Mouse (Mus musculus) C2C12 (cell line): ENCODE measurements around the gene Lep.

Experiments used
- CTCF ChIP-seq: IDR thresholded peaks from one replicate; pipeline ENCODE4 v1.5.1; 2011; ENCODE audit not compliant: control insufficient read depth, insufficient read depth, insufficient read length
- MAX ChIP-seq: IDR thresholded peaks from one replicate; pipeline ENCODE4 v1.6.1; 2011; ENCODE audit warnings: mild to moderate bottlenecking, control low read depth
- MYOD1 ChIP-seq: IDR thresholded peaks from one replicate; pipeline ENCODE4 v1.6.1; 2011; ENCODE audit warnings: low read depth; ENCODE audit not compliant: control insufficient read depth, insufficient read length
- MYOG ChIP-seq: IDR thresholded peaks from one replicate; pipeline ENCODE4 v1.6.1; 2011; ENCODE audit not compliant: control insufficient read depth, insufficient read length; ENCODE audit errors: extremely low read depth
- USF1 ChIP-seq: IDR thresholded peaks from one replicate; pipeline ENCODE4 v1.6.1; 2011; ENCODE audit warnings: low read depth, mild to moderate bottlenecking, control low read depth, moderate library complexity

DNA sequence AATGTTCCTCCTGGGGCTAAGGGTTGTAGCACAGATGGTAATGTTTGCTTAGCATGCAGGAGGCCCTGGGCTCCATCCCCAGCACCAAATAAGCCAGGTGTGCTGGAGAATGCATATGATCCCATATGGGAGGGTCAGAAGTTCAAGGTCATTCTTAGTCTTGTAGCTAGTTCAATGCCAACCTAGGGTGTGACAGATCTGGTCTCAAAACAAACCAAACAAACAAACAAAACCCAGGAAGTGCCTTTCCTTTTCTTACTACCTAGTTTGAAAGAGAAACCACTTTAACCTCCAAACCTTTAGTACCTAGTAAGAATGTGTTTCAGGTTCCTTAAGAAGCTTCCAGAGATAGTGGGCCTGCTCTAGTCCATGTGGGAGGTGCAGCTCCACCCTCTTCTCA lies 58.2 kb downstream of the Lep start:
- no peak for TF ChIP-seq CTCF
- TF ChIP-seq MYOG = no peak
- no peak for TF ChIP-seq USF1
- TF ChIP-seq MYOD1 = no peak
- TF ChIP-seq MAX = no peak
